Mouse (Mus musculus) ES-Bruce4 (cell line): Measurements from ENCODE around the gene Ptprk. TPM values are rescaled to one million over a fixed set of nuclear protein-coding genes. Genes with fewer than 3 reads are reported as not detected.

Experiments used
- H3K27ac ChIP-seq: 2 replicates; pipeline ENCODE4 v1.5.1; 2012; ENCODE audit warnings: low read length, inconsistent platforms; ENCODE audit not compliant: insufficient read depth
- H3K27me3 ChIP-seq: 2 replicates; pipeline ENCODE4 v1.6.1; 2012; ENCODE audit warnings: mild to moderate bottlenecking, low read length, inconsistent platforms; ENCODE audit not compliant: control insufficient read depth, poor library complexity, insufficient read depth, severe bottlenecking
- H3K36me3 ChIP-seq: 2 replicates; pipeline ENCODE4 v1.6.1; 2012; ENCODE audit warnings: inconsistent platforms, mild to moderate bottlenecking, low read length, moderate library complexity; ENCODE audit not compliant: control insufficient read depth, poor library complexity, insufficient read depth, severe bottlenecking
- H3K4me1 ChIP-seq: one replicate; pipeline ENCODE4 v1.8.1; 2011; ENCODE audit warnings: low read length; ENCODE audit not compliant: control insufficient read depth, insufficient read depth
- H3K4me3 ChIP-seq: 2 replicates; pipeline ENCODE4 v1.5.1; 2011; ENCODE audit warnings: low read depth, mild to moderate bottlenecking, low read length
- H3K9ac ChIP-seq: 2 replicates; pipeline ENCODE4 v1.6.1; 2012; ENCODE audit warnings: low read depth, mild to moderate bottlenecking, inconsistent platforms; ENCODE audit not compliant: poor library complexity, severe bottlenecking
- H3K9me3 ChIP-seq: replicated peaks from 2 replicates; pipeline ENCODE4 v1.6.1; 2012; ENCODE audit warnings: mild to moderate bottlenecking, low read length, inconsistent platforms; ENCODE audit not compliant: control insufficient read depth, poor library complexity, insufficient read depth, severe bottlenecking
- CTCF ChIP-seq: IDR thresholded peaks from one replicate; pipeline ENCODE4 v1.8.1; 2011; ENCODE audit warnings: low read depth, low read length
- EP300 ChIP-seq: IDR thresholded peaks from 2 replicates; pipeline ENCODE4 v1.6.1; 2011; ENCODE audit warnings: low read depth, low read length; ENCODE audit not compliant: insufficient read depth
- POLR2A ChIP-seq: IDR thresholded peaks from one replicate; pipeline ENCODE4 v1.8.1; 2011; ENCODE audit warnings: low read length; ENCODE audit not compliant: insufficient read depth
- polyA plus RNA-seq: library from polyadenylated mRNA; stranded (reverse); fragments of >200 nt; gene quantifications from 2 replicates; pipeline ENCODE4 v1.2.4, GENCODE M21; 2011; ENCODE audit warnings: low read depth; ENCODE audit not compliant: missing spikeins, insufficient read depth, insufficient read length

Gene Ptprk
- polyA plus RNA-seq, 1 experiment, result 48.9 TPM

DNA sequence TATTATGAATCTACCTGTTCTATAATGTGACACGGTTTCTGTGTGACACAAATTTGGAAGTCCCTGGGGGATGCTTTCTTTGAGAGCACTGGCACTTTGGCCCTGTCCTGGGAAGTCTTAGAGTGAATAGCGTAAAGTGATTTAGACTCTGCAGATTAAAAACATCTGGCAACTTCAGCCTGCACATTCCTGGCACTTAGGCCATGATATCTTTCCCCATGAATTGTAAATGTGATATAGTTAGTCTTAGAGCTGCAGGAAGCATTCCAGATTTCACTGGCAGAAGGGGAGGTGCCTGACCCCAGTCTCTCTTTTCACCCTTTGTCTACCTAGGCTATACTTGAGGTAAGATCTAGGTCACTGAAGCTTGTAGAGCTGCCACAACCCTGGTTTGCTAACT, 295.2 kb downstream of the Ptprk start:
- TF ChIP-seq CTCF (no peak), EP300 (no peak), POLR2A (no peak)
- Histone ChIP-seq H3K9me3 (no peaks in the 10 kb centered on the region), H3K4me1 (no peaks in the 10 kb centered on the region), H3K36me3 (no peaks in the 10 kb centered on the region), H3K9ac (no peak overlapping the region), H3K27ac (no peak overlapping the region), H3K4me3 (no peak overlapping the region), H3K27me3 (no peaks in the 10 kb centered on the region)

DNA sequence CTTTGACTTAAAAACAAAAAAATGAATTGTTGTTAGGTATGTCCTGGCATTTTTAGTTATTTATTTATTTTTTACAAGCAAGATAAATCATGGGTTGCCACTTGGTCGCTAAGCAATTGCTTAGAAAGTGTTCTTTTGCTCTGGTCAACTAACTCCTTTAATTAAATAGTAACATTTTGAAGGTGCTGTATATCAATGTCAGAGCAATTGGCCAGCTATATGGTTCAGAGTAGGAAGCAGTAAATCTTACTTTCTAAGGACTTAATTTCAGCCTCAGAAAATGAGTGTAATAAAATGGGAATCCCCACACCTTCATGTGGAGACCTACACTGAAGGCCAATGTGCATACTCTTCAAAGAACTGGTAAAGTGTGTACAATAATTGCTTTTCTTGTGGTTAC, 300.3 kb downstream of the Ptprk start:
- Histone ChIP-seq H3K9ac (no peak overlapping the region), H3K27ac (no peak overlapping the region), H3K9me3 (no peaks in the 10 kb centered on the region), H3K4me1 (no peaks in the 10 kb centered on the region), H3K36me3 (no peaks in the 10 kb centered on the region), H3K4me3 (no peak overlapping the region), H3K27me3 (no peaks in the 10 kb centered on the region)
- TF ChIP-seq CTCF (no peak), POLR2A (no peak), EP300 (no peak)

- Histone ChIP-seq H3K36me3 (no peaks in the 10 kb centered on the region), H3K27me3 (no peaks in the 10 kb centered on the region), H3K27ac (no peak overlapping the region), H3K4me3 (no peak overlapping the region), H3K9ac (no peak overlapping the region), H3K9me3 (no peaks in the 10 kb centered on the region), H3K4me1 (no peaks in the 10 kb centered on the region)
- TF ChIP-seq CTCF (no peak), POLR2A (no peak), EP300 (no peak)
These were observed 305.3 kb downstream of the Ptprk start for GRCm38 (mm10) chr10:28379752-28380488.

GRCm38 (mm10) chr10:28387563-28388222, 313.1 kb downstream of the Ptprk start:
- Histone ChIP-seq H3K9ac (no peak overlapping the region), H3K36me3 (no peaks in the 10 kb centered on the region), H3K4me3 (no peak overlapping the region), H3K4me1 (no peaks in the 10 kb centered on the region), H3K27me3 (no peaks in the 10 kb centered on the region), H3K27ac (no peak overlapping the region), H3K9me3 (no peaks in the 10 kb centered on the region)
- no peak for TF ChIP-seq EP300

DNA sequence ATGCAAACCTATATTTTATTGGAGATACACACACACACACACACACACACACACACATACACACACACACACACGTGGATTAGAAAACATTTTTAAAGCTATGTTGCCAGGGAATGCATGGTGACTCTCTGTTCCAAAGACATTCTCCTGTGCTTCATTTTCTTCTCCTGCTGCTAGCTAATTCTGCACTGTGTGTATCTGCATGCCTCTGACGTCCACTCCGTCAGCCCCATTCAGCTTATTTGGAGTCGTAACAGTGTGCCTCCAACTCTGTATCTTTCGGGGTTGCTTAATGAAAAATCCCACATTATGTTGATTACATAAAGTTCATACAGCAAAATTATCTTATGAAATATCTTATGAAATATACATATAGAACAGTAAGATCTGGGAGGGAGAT, 316.5 kb downstream of the Ptprk start:
- Histone ChIP-seq H3K4me3 (no peak overlapping the region), H3K4me1 (no peaks in the 10 kb centered on the region), H3K9me3 (no peaks in the 10 kb centered on the region), H3K9ac (no peak overlapping the region), H3K27me3 (no peaks in the 10 kb centered on the region), H3K27ac (no peak overlapping the region), H3K36me3 (no peaks in the 10 kb centered on the region)
- TF ChIP-seq CTCF (no peak), EP300 (no peak), POLR2A (no peak)

- H3K4me1 ChIP-seq, result no peaks in the 10 kb centered on the region
- H3K27ac ChIP-seq, result no peak overlapping the region
- H3K27me3 ChIP-seq, result no peaks in the 10 kb centered on the region
- TF ChIP-seq EP300 (no peak), POLR2A (no peak), CTCF (no peak)
- H3K36me3 ChIP-seq, result no peaks in the 10 kb centered on the region
- no peaks in the 10 kb centered on the region for H3K9me3 ChIP-seq
- H3K4me3 ChIP-seq, result no peak overlapping the region
- no peak overlapping the region for H3K9ac ChIP-seq
These were observed 321.2 kb downstream of the Ptprk start for GRCm38 (mm10) chr10:28395610-28396519.
